Mouse (Mus musculus) stomach, postnatal 0 days (tissue): ENCODE measurements around the gene Bcl11a.

Experiments used
- CTCF ChIP-seq: IDR thresholded peaks from 2 replicates; pipeline ENCODE4 v1.5.1; 2016; ENCODE audit warnings: antibody characterized with exemption, low read depth, mild to moderate bottlenecking, moderate library complexity
- EP300 ChIP-seq: optimal IDR thresholded peaks from 2 replicates; pipeline ENCODE3; 2016; ENCODE audit warnings: antibody characterized with exemption

- TF ChIP-seq CTCF = no peak
- no peak for TF ChIP-seq EP300
Observed at GRCm38 (mm10) chr11:24091393-24092080, 13.7 kb downstream of the Bcl11a start.
